Mouse (Mus musculus) urinary bladder, postnatal 36 days (tissue): ENCODE measurements around the gene Fam217b.
A peak's percentile ranks its signal among the peaks of the same experiment; 100 is the strongest.

ENCODE experiments used
- DNase-seq, 2 experiments: peaks; one replicate each; pipeline ENCODE4 v3.0.0; 2022; ENCODE audit warnings: low spot score in 2 of 2, mixed read lengths in 1 of 2

Fam217b gene

DNA sequence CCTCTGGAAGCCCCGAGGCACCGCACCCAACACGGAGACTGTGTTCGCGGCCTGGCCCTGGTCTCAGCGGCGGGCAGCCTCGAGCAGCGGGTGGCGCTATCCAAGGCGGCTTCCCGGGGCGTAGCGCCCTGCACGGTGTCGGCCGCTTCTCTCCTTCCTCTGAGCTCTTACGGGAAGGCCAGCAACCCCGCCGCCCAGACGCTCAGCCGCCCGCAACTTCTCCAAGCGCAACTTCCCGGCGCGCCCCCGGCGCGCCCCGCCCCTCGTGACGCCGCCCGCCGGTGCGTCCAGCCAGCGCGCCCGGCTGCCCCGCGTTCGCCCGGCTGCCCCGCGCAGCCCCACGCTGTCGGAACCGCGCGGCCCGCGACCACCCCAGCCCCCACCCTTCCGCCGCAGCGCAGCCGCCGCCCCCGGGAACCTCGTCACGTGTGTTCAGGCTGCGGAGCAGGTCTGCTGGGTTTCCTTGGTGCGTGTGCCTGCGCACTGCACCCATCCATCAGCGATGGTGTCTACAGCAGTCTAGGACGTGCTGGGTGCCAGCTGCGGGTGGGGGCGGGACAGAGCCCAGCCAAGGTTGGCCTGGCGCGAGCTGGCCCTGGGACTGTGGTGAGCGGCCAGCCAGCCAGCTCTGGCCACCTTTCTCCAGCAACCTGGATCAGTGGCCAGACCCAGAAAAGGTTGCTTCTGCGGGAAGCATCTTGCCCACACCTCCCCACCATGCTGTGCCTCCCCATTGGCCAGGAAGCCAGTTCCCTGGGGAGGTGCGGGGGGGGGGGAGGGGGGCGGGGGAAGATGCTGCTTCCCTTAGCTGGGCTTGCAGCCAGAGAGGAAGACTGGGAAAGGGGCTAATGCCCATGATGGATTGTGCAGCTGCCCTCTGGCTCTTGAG is at the start of gene Fam217b, which contains the start of gene Ppp1r3d:
Gene Fam217b (plus strand): TSS at position 264 of the 889 bp plus-strand sequence.
Gene Ppp1r3d (minus strand): TSS at position 212 of the 889 bp plus-strand sequence.
- DNase-seq: peak in 1 of 2 experiments; percentile 52

DNA sequence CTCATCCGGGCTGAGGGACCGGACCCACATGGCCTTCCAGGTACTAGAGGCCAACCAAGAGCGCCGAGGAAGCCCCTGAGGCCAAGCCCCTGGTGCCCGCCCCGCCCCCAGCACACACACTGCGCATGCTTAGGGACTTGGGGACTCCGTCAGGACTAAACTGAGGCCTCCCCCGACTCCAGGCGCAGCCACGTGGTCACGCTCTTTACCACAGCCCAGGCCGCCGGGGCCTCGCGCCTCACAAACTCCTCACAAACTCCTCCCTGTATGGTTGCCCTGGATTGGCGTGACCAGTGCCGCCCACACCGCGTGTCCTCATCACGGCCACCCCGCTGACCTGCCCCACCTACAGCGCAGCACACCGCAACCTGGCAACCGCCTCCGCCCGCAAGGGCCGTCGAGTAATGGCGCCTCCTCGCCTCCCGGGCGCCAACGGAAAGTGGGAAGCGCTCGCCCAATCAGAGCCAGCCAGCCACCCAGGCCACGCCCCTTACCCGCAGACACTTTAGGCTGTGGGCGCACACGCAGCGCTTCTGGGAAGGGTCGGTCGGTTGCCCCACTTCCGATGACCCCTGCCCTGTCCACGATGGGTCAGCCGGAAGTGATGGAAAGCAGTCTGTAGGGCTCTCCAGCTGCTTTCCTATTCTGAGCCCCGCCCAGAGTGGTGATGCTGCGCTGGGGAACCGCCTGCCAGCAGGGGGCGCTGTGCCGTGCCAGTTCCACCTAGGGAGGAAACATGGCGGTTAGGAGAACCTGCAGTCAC is 7.1 kb upstream of the Fam217b start, which contains the start of gene Sycp2:
Gene Sycp2 (minus strand): TSS at position 633 of the 763 bp plus-strand sequence.
- DNase-seq: no peak

DNA sequence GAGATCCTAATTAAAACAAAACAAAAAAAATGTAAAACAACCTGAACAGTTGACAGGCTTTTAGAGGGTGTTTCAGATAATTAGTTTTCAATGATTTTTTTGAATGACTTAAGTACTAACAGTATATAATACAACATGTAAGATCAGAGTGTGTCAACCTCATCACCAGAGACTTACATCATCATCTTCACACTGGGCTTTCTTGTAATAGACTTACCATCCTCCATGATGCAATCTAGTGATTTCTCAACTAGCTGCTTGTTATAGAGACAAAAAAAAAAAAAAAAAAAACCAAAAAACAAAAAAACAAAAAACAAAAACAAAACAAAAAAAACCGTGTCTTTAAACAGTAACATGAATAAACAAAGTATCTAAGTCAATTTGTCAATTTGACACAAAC is 5.3 kb upstream of the Fam217b start:
- DNase-seq: no peak

DNA sequence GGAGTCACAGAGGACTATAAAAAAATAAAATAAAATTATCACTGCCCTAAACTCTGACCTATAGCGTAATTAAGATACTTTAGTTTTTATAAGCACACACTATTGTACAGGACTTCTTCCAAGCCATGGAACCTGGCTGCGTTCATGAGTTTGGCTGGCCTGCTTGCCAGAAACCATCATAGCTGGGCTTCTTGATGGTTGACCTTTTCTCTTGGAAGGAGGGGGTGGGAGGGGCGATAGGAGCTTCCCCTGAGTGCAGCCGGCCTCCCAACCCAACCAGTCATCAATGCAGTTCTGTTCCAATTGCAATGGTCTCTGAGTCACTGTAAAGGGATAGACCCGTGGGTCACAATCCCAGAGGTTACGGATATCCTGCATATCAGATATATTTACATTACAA is 4.0 kb upstream of the Fam217b start:
- DNase-seq: no peak

DNA sequence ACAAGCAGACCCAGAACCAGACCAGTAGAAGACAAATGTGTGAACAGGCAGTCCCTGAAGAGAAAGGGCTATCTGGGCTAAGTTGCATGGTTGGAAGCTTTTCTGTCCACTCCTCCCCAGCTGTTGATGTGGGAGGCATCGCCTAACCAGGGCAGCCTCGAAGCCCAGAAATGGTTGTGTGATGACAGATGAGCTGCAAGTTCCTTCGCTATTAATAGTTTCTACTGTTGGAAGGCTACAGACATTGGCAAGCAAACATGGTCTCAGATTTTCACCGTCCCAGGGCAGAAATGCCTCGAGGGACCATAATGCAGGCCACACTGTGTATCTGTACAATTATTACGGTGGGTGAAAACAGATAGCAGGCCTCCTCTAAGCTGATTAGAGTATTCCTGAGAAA is 1.7 kb upstream of the Fam217b start:
- peak in 1 of 2 experiments; percentile 28 for DNase-seq

DNA sequence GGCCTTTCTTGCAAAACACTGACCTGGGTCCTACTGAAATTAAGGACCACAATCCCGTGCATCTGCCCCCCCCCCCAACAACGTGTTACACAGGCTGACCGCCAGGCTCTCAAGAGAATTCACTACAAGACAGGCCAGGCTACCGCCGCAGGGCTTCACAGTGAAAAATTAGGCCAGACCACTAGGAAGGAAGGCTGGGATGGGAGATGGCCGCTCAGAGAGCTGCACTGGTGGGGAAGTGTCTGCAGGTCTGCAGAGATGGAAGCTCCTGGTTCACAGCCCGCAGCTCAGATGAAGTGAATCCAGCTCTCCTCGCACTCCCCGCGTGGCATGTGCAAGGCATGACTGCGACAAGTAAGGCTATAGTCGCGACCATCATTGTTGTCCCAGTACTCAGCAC is 1.2 kb upstream of the Fam217b start:
- DNase-seq: no peak

DNA sequence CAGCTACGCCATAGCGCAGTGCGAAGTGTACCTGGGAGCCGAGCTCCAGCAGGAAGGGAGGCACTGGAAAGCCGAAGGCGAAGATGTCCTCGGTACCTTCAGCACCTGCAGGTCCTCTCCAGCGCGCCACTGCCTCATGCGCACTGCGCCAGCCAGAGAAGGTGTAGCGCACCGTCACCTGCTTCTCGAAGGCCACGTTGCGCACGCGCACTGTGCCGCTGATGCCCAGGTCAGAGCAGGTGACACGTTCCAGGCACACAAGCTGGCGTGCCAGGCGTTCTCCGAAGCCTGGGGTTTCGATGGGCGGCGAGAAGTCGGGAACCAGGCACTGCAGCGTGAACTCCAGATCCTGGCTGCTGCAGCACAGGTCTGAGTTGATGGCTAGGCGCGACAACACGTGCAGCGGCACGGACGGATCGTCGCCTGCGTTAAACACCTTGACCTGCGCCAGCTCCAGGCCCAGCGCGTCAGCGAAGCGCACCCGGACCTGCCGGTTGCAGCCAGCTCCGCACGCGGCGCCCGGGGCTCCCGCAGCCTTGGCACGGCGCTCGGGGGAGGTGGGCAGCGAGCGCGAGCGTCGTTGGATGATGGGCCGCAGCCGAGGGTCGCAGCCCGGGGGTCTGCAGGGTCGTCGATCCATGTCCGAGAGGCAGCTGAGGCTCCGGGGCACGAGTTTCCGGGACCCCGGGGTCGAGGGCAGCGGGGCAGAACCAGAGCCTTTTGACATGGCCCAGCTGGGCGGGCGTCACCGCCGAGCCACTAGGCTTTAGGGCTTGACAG is 653 bp upstream of the Fam217b start:
- peak; percentile 14 to 20 for DNase-seq

DNA sequence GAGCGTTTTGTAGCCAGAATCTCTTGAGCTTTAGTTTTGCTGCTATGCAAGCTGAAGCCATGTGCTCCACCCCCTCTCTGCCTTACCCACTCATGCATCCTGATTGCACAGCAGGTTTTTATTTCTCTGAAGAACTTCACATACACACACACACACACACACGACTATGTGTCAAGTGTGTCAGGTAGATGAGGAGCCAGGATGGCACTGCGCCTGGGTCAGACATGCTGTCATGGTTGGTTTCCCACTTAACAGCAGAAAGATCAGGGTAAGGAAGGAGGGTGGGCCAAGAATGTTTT is 775 bp downstream of the Fam217b start:
- no peak for DNase-seq

DNA sequence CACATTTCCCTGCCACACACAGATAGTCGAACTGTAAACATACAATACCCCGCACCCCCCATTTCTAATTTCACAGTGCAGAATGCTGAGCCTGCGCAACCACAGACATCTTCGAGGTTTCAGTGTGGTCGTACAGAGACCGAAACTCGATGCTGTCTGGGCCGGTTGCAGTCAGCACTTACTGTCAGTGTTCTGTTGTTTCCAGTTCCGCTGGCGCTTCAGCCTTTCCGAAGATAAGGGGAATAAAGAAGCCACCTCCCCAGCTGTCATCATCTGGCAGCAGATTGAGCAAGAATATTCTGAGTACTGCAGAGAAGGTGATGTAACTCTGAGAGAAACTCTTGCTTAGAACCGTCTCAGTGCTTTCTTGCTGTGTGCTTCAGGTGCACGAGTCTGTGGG is 2.1 kb downstream of the Fam217b start:
- peak in 1 of 2 experiments; percentile 39 for DNase-seq

DNA sequence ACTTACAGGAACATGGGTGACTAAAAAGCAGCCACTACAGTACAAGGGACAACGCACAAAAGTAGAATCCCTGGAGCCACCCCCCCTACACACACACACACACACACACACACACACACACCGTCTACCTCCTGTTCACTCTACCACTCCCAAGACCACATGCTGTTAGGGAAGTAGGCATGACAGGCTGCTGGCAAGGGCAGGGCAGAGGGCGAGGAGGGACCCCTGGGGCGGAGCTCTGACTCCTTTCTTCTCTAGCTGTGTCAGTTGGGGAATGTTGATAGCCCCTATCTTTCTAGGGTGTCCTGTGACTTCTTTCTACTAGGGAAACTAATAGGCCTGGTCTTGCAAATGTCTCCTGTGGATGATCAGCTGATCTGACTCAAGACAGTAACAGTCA is 2.6 kb downstream of the Fam217b start:
- DNase-seq: no peak

DNA sequence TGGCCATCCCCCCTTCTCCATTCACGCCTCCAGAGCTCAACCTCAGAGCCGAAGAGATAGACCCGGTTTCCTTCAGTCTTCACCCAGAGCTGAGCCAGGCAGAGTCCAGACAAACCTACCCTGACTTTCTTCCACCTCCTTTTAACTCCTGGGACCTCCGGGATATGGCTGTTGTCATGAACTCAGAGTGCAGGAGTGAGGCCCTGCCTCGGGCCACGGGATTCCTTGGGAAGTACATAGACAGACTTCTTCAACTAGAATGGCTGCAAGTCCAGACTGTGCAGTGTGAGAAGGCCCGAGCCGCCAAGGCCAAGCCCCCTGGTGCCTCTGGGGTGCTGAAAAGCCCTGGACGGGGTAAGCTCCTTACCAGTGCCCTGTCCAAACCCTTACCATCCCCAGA is 6.3 kb downstream of the Fam217b start:
- DNase-seq: no peak

DNA sequence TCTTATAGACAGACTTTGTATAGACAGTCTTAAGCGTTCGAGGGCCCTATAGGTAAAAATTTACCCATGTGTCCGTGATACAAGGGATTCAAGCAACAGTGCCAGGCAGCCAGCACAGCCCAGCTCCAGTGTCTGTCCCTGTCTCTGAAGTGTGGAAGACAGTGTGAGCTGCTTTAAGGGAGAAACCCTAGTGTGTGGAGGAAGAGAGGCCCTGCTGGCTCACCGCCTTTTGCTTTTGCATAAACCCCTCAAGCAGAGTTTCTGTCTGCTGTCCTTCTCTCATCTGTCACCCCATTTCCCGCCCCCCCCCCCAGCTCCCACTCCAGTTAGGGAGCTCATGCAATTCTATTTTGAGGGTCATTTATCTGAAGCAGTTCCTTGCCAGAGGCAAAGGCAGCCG is 7.3 kb downstream of the Fam217b start:
- DNase-seq: no peak

DNA sequence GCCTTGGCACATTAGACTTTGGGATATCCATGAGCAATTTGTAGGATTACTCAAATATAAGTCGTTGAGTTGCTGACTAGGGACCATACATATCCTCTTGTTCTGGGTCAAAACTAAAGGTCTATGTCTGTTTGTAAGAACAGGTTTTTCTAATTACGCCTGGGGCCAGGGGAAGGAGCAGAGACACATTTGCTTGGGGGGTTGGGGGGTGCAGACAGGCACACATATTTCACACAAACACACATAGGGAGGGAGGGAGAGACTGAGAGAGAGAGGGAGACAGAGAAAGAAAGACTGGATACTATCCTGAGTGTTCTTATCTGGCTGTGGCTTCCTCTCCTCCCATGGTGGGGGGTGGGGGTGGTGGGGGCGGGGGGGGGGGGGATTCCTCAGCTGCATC is 7.9 kb downstream of the Fam217b start:
- no peak for DNase-seq

DNA sequence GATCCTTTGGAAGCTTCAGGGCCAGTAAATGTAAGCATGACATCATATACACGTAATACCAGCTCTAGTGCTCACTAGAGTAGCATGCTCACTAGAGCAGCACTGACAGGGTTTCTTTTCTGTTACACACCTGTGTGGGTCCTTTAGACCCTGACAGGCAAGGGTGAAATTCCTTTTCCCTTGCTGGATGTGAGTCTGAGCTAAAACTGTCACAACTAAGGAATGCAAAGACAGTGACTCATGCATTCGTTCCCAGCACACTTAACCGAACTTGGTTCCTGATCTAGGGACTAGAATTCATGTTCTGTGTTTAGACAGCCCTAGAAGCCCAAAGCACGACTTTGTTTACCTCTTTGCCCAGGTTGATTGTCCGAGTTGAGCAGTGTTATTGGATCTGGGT is 8.9 kb downstream of the Fam217b start:
- no peak for DNase-seq

DNA sequence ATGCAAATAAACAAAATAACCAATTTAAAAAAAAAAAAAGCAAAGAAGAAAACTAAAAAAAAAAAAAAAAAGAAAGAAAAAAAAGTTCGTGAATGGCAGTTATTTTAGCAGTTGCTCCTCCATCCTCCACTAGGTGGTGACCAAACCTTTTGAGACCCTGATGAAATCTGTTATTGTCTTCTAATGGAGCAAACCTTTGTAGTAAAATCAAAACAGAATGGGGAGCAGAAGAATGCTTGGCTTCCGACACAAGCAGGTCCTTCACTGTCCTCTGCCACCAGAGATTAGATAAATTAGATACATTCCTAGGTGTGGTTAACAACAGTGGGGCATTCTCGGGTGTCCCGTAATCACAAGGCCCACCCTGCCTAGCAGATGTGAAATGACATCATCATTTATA is 11.9 kb downstream of the Fam217b start:
- no peak for DNase-seq

DNA sequence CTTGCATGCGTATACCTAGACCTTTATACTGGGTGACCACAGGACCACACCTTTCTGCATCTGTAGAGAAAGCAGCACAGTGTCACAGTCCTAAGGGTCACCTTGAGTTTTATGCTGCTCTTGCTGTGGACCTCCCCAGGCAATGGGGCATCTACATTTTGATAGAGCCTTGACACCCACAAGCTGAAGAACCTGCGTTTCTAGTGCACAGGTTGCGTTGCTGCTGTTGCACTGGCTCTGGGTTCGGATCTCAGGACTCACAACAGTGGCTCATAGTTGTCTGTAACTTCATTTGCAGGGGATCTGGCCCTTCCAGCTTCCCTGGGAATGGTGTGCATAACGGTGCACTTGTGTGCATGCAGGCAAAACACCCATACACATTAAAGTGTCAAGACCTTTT is 12.9 kb downstream of the Fam217b start:
- DNase-seq: no peak

DNA sequence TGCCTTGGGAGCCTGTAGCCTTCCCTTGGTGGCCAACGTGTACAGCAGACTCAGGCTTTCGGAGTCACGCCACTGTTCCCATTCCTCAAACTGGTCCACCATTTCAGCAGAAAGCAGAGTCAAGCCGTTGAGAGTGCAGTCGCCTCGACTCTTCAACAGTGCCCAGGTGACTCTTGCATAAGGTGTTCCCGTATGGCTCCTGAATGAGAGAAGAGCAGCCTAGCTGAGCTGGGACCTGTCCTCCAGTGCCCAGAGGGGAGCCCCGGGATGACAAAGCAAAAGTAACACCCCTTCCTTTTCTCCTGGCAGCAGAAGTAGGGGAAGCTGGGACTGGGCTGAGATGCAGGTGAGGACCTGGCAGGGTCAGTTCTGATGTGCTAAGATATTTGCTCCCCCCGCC is 13.9 kb downstream of the Fam217b start:
- DNase-seq: no peak

DNA sequence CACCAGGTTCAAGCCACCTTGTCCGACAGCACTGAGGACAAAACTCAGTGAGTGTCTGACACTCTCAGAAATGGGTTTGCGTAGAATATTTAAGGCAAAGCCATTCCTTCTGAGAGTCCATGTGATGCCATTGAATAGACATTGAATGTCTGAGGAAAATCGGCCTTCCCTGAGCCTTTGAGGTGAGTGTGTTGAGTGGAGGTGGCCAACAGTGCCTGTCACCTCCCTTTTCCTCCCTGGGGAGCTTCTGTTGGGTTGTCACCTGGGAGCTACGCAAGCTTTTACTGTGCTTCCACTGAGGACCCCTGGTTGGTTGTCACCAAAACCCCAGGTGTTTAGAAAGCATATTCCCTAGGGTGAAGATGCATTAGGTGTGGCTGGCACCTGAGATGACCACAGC is 14.4 kb downstream of the Fam217b start:
- no peak for DNase-seq

DNA sequence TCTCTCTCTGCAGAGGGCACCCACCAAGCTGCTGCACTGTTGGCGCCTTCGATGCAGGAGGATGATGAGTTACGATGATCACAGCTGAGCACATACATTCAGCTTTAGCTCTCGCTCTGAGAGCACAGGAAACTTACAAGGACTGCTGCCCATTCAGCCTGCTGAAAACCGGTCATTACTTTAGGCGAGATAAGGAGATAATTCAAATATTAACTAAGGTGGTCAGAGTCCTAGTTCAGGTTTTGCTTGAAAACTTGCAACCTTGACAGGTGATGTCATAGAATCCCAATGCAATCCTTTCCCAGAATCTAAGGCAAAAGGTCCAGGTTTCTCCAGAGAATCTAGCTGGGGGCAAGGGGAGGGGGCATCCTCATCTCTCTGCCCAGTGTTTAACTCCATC is 15.1 kb downstream of the Fam217b start:
- DNase-seq: no peak

DNA sequence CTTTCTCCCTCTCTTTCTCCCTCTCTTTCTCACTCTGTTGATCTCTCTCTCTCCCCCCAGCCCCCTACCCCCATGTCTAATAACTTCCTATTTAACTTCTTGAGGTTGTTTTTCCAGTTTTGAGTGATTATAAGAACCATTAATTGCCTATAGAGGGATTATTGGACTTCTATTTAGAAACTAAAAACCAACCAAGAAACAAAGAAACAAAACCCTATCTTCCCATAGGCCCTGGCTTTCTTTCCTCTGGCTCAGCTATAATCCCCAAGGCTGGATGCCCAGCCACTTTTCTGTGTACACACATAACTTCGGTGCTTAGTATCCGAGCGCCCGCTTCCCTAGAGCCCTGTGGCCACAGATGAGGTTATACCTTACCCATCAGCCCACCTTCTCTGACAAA is 15.9 kb downstream of the Fam217b start, which contains the start of gene Cdh26:
Gene Cdh26 (plus strand): TSS at position 301 of the 400 bp plus-strand sequence.
- DNase-seq: no peak

DNA sequence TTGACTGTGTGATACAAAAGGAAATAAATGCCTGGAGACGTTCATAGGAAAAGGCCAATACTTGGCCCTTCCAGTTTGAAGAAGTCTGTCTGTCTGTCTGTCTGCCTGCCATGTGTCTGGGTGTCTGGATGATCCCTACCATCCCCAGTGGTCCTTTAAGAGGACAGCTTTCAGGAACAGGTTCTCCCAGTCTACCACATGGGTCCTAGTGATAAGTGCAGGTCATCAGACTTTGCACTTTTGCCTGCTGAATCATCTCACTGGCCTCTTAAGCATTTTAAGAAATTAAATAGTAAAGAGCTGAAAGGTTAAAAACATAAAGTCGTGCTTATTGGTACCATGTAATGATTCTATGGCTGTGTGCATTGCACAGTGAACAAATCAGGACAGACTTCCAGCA is 19.2 kb downstream of the Fam217b start:
- DNase-seq: no peak

DNA sequence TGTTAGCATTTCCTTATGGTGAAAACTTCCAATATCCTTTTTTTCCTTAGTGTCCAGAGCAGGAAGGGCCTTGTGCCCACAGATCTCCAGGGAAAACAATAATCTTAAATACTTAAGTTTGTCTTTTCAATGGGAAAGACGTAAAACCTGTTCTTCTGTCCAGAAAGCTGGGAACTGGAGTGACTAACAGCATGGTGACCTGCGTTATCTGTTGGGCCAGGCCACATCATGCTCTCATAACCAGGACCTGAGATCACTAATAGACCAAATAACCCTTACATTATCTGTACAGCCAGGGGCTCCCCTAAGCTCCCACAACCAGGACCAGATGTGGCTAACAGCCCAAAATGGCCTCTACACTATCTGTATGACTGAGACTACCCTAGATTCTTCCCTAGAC is 19.6 kb downstream of the Fam217b start:
- DNase-seq: no peak
